Mouse (Mus musculus) midbrain, embryonic 16.5 days (tissue): ENCODE data around the gene Fam19a2. TPM values are rescaled to one million over a fixed set of nuclear protein-coding genes. Genes with fewer than 3 reads are reported as not detected.

Source experiments
- ATAC-seq: fragments of 200-750 bp; cut with Nextera tagmentation; 2 replicates; pipeline ENCODE4 v1.8.0; 2017; ENCODE audit warnings: moderate TSS enrichment
- H3K27ac ChIP-seq: fragments of 300-500 bp; sonication (generic); 2 replicates; pipeline ENCODE4 v1.5.1; 2014; ENCODE audit warnings: mild to moderate bottlenecking, low read length, mixed read lengths
- H3K27me3 ChIP-seq: fragments of 300-500 bp; sonication (generic); 2 replicates; pipeline ENCODE4 v1.6.1; 2014; ENCODE audit warnings: low read depth, low read length, mixed read lengths; ENCODE audit not compliant: control insufficient read depth, insufficient read depth
- H3K36me3 ChIP-seq: fragments of 300-500 bp; sonication (generic); 2 replicates; pipeline ENCODE4 v1.6.1; 2014; ENCODE audit warnings: mild to moderate bottlenecking, low read length, moderate library complexity, mixed read lengths; ENCODE audit not compliant: control insufficient read depth, insufficient read depth
- H3K4me1 ChIP-seq: fragments of 300-500 bp; sonication (generic); 2 replicates; pipeline ENCODE4 v1.6.1; 2014; ENCODE audit warnings: mild to moderate bottlenecking, low read length, mixed read lengths; ENCODE audit not compliant: control insufficient read depth, insufficient read depth
- H3K4me2 ChIP-seq: fragments of 300-500 bp; sonication (generic); 2 replicates; pipeline ENCODE4 v1.6.1; 2014; ENCODE audit warnings: mild to moderate bottlenecking, low read length, mixed read lengths
- H3K4me3 ChIP-seq: fragments of 300-500 bp; sonication (generic); 2 replicates; pipeline ENCODE4 v1.5.1; 2014; ENCODE audit warnings: low read depth, mild to moderate bottlenecking, low read length, moderate library complexity, mixed read lengths
- H3K9ac ChIP-seq: fragments of 300-500 bp; sonication (generic); 2 replicates; pipeline ENCODE4 v1.6.1; 2014; ENCODE audit warnings: low read depth, low read length, mixed read lengths
- H3K9me3 ChIP-seq: fragments of 300-500 bp; sonication (generic); replicated peaks from 2 replicates; pipeline ENCODE4 v1.6.1; 2014; ENCODE audit warnings: mild to moderate bottlenecking, low read length, mixed read lengths; ENCODE audit not compliant: control insufficient read depth, poor library complexity, severe bottlenecking
- WGBS: fragments of 180-500 bp; shearing (Covaris S2); extraction: QIAGEN DNeasy Blood & Tissue Kit; methylation state at CpG from one replicate; pipeline ENCODE4 v1.1.7; 2014; 5-methylcytosine and 5-hydroxymethylcytosine counted together
- polyA plus RNA-seq: library from polyadenylated mRNA; unstranded; fragments of >200 nt; fragmentation: Nextera tagmentation; extraction: Ambion mirVana; gene quantifications from 2 replicates; pipeline ENCODE4 v1.2.1, GENCODE M21; 2015

Fam19a2 gene
- polyA plus RNA-seq, 1 experiment from 2014 or later: 67.4 TPM

DNA sequence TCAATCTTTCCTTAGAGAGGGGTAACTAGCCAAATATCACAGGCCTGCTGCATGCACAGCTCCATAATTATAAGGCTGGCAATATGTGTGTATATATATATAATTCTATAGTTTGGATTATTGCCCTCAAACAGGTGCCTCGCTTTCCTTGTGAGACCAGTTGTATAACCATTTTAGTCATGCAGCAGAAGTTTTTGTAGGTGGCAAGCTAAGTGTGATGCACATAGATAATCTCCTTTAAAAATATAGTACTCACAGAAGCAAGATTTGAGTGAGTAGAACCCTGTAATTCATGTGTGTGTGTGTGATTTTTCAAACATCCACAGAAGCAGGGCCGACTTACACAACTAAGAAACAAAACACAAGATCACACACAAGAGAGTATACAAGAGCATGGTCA lies 525.6 kb downstream of the Fam19a2 start:
- Histone ChIP-seq H3K4me2 (no peak overlapping the region), H3K36me3 (no peaks in the 10 kb centered on the region), H3K9me3 (no peaks in the 10 kb centered on the region), H3K27me3 (no peaks in the 10 kb centered on the region), H3K27ac (no peak overlapping the region), H3K4me3 (no peak overlapping the region), H3K4me1 (no peaks in the 10 kb centered on the region), H3K9ac (no peak overlapping the region)
- no peak for ATAC-seq
- WGBS: 93% methylated on average over 2 of the region's 2 CpGs

Other genes starting within 250 kb of the Fam19a2 start
- gene Mon2, start 187.5 kb upstream of the Fam19a2 start, polyA plus RNA-seq: 23.2 and 24.0 TPM in 2 replicates
- 74.1 and 76.3 TPM in 2 replicates for gene Usp15, start 67.0 kb upstream of the Fam19a2 start, polyA plus RNA-seq